Mouse (Mus musculus): ENCODE measurements around the gene Zfp706. TPM values are rescaled to one million over a fixed set of nuclear protein-coding genes. Genes with fewer than 3 reads are reported as not detected.

The Zfp706 gene
- polyA plus RNA-seq, 1 experiment from 2014 or later = 407 TPM

DNA sequence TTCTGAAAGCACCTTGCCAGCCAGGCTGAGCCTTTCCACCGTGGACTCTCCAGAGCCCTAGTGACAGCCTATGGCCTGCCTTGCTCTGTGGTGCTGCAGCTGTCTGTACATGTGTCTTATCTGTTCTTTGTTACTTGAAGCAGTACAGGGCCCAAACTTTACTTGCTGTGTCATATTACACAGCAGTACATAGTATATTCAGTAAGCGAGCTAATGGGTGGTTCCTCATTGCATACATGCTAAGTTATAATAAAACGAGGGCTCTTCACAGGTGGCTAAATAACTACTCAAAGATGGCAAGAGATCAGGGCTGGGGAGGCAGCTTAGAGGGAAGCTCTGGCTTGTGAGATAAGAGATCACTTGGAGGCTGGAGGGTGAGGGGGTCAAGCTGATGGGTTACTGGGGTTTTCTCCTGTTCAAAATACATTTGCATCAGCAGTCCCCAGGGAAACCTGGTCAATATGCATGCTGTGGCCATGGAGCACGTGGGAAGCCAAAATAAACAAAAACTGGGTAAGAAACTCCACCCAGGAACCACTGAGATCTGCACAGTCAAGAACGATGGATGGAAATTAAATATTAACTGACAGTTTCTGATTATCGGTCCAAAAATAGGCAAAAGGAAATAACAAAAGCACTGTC is 32.8 kb downstream of the Zfp706 start:
- no peak for ATAC-seq (ENCODE audit: low FRiP score, low read depth)
- Histone ChIP-seq H3K36me3 (no peaks in the 10 kb centered on the region), H3K27me3 (no peaks in the 10 kb centered on the region)

DNA sequence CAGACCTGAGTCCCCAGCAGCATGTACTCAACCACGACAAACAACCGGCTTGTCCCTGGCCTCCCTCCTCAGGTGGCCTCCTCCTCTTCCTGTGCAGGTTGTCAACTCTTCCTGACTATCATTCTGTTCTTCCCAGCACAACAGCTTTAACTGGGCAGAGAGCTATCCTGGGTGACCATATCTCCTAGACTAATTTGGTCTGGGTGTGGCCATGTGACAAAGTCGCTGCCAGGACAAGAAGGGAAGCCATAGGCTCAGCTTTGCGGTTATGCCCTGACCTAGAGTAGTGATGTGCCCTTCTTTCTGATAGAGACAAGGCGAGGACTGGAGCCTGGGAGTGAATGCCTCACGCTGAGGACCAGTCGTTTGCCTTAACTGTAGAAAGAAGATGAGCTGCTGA is 33.9 kb downstream of the Zfp706 start:
- H3K9me3 ChIP-seq = no peaks in the 10 kb centered on the region
- WGBS = 84% methylated on average over 7 of the region's 7 CpGs
- H3K27me3 ChIP-seq = no peaks in the 10 kb centered on the region
- no peak overlapping the region for H3K9ac ChIP-seq
- H3K4me1 ChIP-seq (replicated peaks) = peaks cover 13% of the 10 kb centered on the region
- no peak overlapping the region for H3K4me2 ChIP-seq
- no peaks in the 10 kb centered on the region for H3K36me3 ChIP-seq
- H3K27ac ChIP-seq (replicated peaks) = peak overlapping the region; percentile 22; the same call in 1 of the 2 replicates
- H3K4me3 ChIP-seq = no peak overlapping the region
- ATAC-seq (ENCODE audit: low FRiP score, low read depth) = no peak

More for the DNA sequence above, 32.8 kb downstream of the Zfp706 start:
- WGBS = 73% methylated on average over 6 of the region's 6 CpGs
- Histone ChIP-seq H3K4me1 (replicated peaks) (peaks cover 13% of the 10 kb centered on the region), H3K9me3 (no peaks in the 10 kb centered on the region), H3K4me3 (no peak overlapping the region), H3K4me2 (no peak overlapping the region), H3K27ac (replicated peaks) (no peak overlapping the region), H3K9ac (no peak overlapping the region)

DNA sequence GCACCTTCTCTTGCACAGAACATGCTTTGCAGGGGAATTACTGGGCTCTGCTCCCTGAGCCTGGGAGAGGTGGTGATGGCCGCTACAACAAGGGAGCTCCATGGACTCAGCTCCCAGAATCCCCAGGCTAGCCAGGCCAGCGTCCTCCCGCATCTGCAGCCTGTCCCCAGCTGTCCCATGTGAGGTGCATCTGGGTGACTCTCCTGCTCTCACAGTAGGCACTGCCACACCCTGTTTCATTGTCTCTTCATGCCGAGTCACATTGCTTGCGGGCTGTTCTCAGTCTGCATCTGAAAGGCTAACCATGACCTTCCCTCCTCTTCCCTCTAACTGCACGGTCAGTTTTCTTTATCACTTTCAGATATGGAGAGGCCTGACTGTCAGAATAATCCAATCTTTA is 34.3 kb downstream of the Zfp706 start:
- H3K36me3 ChIP-seq = no peaks in the 10 kb centered on the region
- H3K4me2 ChIP-seq = no peak overlapping the region
- no peak overlapping the region for H3K9ac ChIP-seq
- no peaks in the 10 kb centered on the region for H3K9me3 ChIP-seq
- H3K4me1 ChIP-seq (replicated peaks) = peaks cover 15% of the 10 kb centered on the region
- peak overlapping the region; percentile 22 for H3K27ac ChIP-seq (replicated peaks)
- H3K4me3 ChIP-seq = no peak overlapping the region
- no peak for ATAC-seq (ENCODE audit: low FRiP score, low read depth)
- 66% methylated on average over 6 of the region's 6 CpGs for WGBS
- no peaks in the 10 kb centered on the region for H3K27me3 ChIP-seq

DNA sequence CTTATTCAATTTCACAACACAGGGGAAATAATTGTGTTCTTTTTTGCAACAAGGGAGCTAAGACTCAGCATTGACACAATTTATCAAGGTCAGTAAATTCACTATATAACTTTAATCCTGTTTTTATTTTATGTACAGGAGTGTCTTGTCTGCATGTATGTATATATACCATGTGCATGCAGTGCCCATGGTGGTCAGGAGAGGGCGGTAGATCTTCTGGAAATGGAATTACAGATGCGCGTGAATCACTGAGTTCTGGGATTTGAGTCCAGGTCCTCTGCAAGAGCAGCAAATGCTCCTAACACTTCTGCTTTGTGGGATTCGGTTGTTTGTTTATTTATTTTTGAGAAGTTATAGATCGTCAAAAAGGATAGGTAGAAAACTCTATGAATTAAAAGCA is 37.8 kb downstream of the Zfp706 start:
- no peak overlapping the region for H3K27ac ChIP-seq (replicated peaks)
- no peak overlapping the region for H3K9ac ChIP-seq
- peaks cover 35% of the 10 kb centered on the region for H3K4me1 ChIP-seq (replicated peaks)
- no peaks in the 10 kb centered on the region for H3K9me3 ChIP-seq
- no peak overlapping the region for H3K4me3 ChIP-seq
- WGBS = 91% methylated on average over 5 of the region's 5 CpGs
- no peaks in the 10 kb centered on the region for H3K27me3 ChIP-seq
- no peaks in the 10 kb centered on the region for H3K36me3 ChIP-seq
- no peak for ATAC-seq (ENCODE audit: low FRiP score, low read depth)
- H3K4me2 ChIP-seq = no peak overlapping the region

DNA sequence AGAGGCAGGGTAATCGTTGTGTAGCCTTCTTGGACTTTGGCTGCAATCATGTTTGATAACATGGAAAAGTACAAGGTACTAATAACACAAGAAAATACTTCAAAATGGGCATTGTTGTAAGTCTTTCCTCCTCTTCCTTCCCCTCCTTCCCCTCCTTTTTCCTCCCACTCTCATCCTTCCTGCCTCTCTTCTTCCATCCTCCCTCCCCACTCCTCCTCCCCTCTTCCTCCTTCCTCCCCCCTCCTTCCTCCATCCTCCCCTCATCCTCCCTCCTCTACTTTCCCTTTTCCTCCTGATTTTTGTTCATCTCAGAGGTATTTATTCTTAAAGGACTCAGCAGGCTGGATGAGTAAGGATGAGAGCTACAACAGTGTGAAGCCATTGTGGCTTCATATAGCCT is 39.3 kb downstream of the Zfp706 start:
- H3K4me2 ChIP-seq = peak overlapping the region; percentile 62
- H3K36me3 ChIP-seq = no peaks in the 10 kb centered on the region
- WGBS = 8% methylated on average over 1 of the region's 1 CpGs
- H3K27ac ChIP-seq (replicated peaks) = peak overlapping the region; percentile 98
- peak overlapping the region; percentile 26 for H3K4me3 ChIP-seq
- no peaks in the 10 kb centered on the region for H3K27me3 ChIP-seq
- ATAC-seq (ENCODE audit: low FRiP score, low read depth) = no peak
- peak overlapping the region; percentile 51 for H3K9ac ChIP-seq
- H3K4me1 ChIP-seq (replicated peaks) = peaks cover 35% of the 10 kb centered on the region
- H3K9me3 ChIP-seq = no peaks in the 10 kb centered on the region

DNA sequence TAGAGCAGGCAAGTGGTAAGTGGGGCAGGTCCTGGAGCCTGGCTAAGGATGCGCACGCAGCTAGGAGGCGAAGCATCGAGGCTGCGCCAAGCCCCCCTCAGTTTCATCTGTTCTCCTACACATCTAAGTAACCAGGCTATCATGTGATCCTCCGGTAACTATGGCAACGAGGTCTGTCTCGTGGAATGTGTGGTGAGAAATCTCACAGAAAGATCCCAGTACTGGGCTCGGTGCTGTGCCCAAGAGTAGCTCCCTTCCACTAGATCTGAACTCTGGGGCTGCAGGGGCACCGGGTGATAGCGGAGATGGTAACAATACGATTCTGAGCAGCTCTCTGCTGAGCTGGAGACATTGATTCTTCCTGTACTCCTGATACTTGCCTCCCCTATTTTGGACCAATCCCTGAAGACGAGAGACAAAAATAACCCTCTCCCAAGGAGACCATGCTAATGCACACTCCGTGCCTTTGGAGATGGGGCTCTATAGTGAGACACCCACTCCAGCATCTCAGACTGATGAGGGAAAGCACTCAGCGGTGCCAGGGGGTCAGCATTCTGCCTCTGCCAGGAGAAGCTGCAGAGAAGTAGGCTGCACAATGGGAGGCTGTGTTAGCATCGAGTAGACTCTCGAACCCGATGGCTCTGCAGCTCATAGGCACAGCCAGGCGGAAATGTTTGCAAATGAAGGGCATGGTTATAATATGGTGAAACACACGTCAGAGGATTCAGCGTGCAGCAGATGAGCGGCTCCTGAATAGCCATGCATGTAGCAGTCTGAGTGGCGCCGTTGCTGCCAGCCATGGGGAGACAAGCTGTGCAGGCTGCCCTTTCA is 40.0 kb downstream of the Zfp706 start:
- Histone ChIP-seq H3K36me3 (no peaks in the 10 kb centered on the region), H3K4me1 (replicated peaks) (peaks cover 33% of the 10 kb centered on the region), H3K4me3 (peak overlapping the region; percentile 26), H3K27me3 (no peaks in the 10 kb centered on the region), H3K9me3 (no peaks in the 10 kb centered on the region), H3K9ac (peak overlapping the region; percentile 51), H3K27ac (replicated peaks) (peak overlapping the region; percentile 98), H3K4me2 (peak overlapping the region; percentile 62)
- peak; percentile 94 for ATAC-seq (ENCODE audit: low FRiP score, low read depth)
- WGBS = 9% methylated on average over 24 of the region's 24 CpGs

DNA sequence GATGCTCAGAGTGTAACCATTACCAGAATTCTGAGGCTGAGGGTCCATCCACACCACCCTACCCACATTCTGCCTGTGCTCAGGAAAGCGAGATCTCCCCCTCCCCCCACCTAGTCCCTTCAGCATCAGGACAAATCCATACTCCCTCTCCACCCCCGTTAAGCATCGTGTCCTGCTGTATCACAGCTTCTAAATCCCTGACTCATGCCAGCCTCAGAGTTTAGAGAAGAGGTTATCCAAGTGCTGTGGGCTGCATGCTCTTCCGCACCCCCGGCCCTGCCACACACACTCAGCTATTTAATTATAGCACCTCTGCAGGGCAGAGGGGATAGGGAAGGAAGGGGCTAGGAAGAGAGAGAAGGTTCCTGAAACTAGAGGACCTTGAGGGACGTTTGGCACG is 40.6 kb downstream of the Zfp706 start:
- ATAC-seq (ENCODE audit: low FRiP score, low read depth) = peak; percentile 68
- 21% methylated on average over 7 of the region's 7 CpGs for WGBS
- Histone ChIP-seq H3K4me1 (replicated peaks) (peaks cover 33% of the 10 kb centered on the region), H3K4me3 (peak overlapping the region; percentile 26), H3K4me2 (peak overlapping the region; percentile 62), H3K36me3 (no peaks in the 10 kb centered on the region), H3K9ac (peak overlapping the region; percentile 7; the same call in 1 of the 2 replicates), H3K27ac (replicated peaks) (peak overlapping the region; percentile 98), H3K9me3 (no peaks in the 10 kb centered on the region), H3K27me3 (no peaks in the 10 kb centered on the region)

DNA sequence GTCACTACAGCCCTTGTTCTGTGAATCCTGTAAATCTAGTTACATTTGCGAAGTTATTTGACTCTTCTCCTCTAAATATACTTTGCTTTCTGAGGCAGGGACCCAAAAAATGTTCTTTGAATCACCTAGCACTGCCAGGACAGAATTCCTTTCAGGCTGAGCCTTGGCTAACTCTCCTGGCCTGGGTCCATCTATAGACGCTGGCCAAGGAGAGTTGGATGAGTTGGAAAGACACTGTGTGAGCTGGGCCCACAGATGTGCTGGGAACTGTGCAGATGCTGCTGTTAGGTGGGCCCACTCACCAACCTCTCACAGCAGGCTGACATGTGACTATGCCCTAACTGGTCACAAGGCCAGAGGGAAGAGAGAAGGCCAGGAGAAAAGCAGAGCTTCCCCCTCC is 41.1 kb downstream of the Zfp706 start:
- 68% methylated on average over 2 of the region's 2 CpGs for WGBS
- H3K27ac ChIP-seq (replicated peaks) = peak overlapping the region; percentile 98
- H3K9ac ChIP-seq = 0 out of 2 replicates have a peak overlapping the region, but pooled peaks have one; percentile 7
- H3K27me3 ChIP-seq = no peaks in the 10 kb centered on the region
- peaks cover 33% of the 10 kb centered on the region for H3K4me1 ChIP-seq (replicated peaks)
- peak overlapping the region; percentile 62 for H3K4me2 ChIP-seq
- H3K9me3 ChIP-seq = no peaks in the 10 kb centered on the region
- no peaks in the 10 kb centered on the region for H3K36me3 ChIP-seq
- no peak overlapping the region for H3K4me3 ChIP-seq
- ATAC-seq (ENCODE audit: low FRiP score, low read depth) = 0 out of 2 replicates have a peak, but pooled peaks have one; percentile 0

DNA sequence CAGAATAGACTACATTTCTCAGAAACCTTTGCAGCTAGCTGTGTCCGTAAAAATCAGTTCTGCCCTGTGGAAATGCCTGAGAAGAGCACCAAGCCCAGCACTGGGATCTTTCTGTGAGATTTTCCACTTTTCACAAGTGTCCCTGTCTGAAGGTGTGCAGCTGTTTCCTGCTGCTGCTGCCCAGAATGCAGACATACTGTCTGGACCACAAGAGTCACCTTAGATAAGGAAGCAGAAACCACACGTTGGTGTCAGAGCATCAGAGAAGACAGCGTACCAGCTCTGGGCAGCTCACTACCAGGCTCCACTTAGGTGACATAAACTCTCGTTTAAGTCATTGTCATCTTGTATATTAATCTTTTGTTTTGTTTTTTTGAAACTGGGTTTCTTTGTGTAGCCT is 41.8 kb downstream of the Zfp706 start:
- ATAC-seq (ENCODE audit: low FRiP score, low read depth) = no peak
- Histone ChIP-seq H3K36me3 (no peaks in the 10 kb centered on the region), H3K9ac (no peak overlapping the region), H3K27me3 (no peaks in the 10 kb centered on the region), H3K4me1 (replicated peaks) (peaks cover 33% of the 10 kb centered on the region), H3K27ac (replicated peaks) (no peak overlapping the region), H3K4me3 (no peak overlapping the region), H3K4me2 (no peak overlapping the region), H3K9me3 (no peaks in the 10 kb centered on the region)
- WGBS = 90% methylated on average over 4 of the region's 4 CpGs

DNA sequence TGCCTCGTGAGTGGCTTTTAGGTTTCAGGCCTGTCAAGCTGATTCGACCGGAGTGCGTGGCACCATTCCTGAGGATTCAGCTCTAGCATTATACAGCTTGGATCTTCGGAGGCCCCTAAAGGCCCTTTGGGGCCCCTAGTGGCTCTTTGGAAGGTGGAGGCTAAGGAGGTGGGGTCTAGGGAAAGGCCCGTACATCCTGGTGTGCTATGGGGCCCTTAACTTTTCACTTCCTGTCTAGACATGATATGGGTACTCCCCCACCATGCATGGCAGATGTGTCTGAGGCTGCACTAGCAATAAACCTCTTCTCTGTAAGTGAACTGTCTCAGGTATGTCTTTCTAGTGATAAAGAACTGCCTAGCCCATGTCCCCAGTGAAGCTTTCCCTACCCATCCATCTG is 44.6 kb downstream of the Zfp706 start:
- Histone ChIP-seq H3K4me3 (no peak overlapping the region), H3K4me2 (no peak overlapping the region), H3K27ac (replicated peaks) (no peak overlapping the region), H3K36me3 (no peaks in the 10 kb centered on the region), H3K9ac (no peak overlapping the region), H3K27me3 (no peaks in the 10 kb centered on the region), H3K4me1 (replicated peaks) (peaks cover 21% of the 10 kb centered on the region), H3K9me3 (no peaks in the 10 kb centered on the region)
- WGBS = 90% methylated on average over 6 of the region's 6 CpGs
- no peak for ATAC-seq (ENCODE audit: low FRiP score, low read depth)

DNA sequence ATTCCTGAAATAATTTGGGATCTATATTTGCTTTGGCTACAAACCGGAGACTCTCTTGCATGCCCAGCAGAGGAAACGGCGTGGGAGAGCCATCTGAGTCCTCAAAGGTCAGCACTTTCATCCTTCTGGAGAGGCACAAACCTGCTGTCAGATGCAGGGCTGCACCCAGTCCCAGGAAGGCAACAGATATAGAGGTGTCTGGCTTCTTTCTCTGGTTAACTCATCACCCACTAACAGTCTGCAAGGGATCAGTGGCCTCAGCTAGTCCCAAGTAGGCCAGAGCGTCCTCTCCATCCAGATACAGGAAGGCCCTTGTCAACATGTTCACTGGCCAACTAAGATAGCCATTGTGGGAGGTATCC is 46.7 kb downstream of the Zfp706 start:
- Histone ChIP-seq H3K4me2 (no peak overlapping the region), H3K9me3 (no peaks in the 10 kb centered on the region), H3K27me3 (no peaks in the 10 kb centered on the region), H3K36me3 (no peaks in the 10 kb centered on the region), H3K9ac (no peak overlapping the region), H3K27ac (replicated peaks) (peak overlapping the region; percentile 48; the same call in 1 of the 2 replicates), H3K4me3 (no peak overlapping the region), H3K4me1 (replicated peaks) (peaks cover 4% of the 10 kb centered on the region; the same call in 1 of the 2 replicates)
- ATAC-seq (ENCODE audit: low FRiP score, low read depth) = no peak
- 93% methylated on average over 4 of the region's 4 CpGs for WGBS
